In the genomic region with DNA sequence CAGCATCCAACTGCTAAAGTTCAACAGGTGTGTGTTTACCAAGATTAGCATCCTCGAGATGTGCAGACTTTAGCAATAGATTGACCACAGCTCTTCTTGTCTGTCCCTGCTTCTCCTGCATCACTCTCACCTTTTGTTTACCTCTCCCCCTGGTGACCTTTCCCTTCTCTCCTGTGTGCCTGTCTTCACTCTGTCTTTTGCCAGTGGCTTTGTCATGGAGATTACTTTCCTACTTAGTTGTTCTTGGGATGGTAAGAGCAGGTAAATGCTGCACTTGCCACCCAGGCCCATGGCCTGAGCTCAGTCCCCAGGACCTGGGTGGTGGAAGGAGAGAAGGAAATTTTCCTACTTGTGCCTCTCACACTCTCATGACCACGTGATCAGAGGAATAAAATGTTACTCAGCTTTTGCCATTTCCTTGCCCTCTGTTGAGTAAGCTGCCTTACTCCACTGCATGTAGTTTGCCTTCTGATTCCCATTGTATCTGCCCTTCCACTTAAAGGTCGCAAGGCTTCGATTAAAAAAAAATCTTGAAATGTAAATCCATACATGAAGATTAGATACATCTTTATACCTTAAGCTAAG, we compare ENCODE assay signal across 11 mouse cellular contexts. TPM values are rescaled to one million over a fixed set of nuclear protein-coding genes. Genes with fewer than 3 reads are reported as not detected.
DNase-seq lines count a peak whose midpoint lies in the region; ATAC-seq lines count a peak whose summit lies in the region.
"Had no signal": no experiment of that assay in that cellular context is flagged by ENCODE, and none has a peak within 500 bp of the region (broad histone marks: within the 10 kb centered on the region; RNA-seq: fewer than 3 reads in every experiment).

No protein-coding gene starts in this region.

- no peak overlapping the region for H3K9ac ChIP-seq in forebrain, embryonic 16.5 days (replicated peaks; ENCODE audit: low read depth, low read length)
- no peak overlapping the region for H3K9ac ChIP-seq in limb, embryonic 12.5 days (replicated peaks)
- H3K9ac ChIP-seq in stomach, embryonic 15.5 days, result no peak overlapping the region

- no peak overlapping the region; the same call in 1 of the 2 replicates for H3K4me2 ChIP-seq in forebrain, embryonic 16.5 days (ENCODE audit: low read length)
- peak overlapping the region; percentile 70 for H3K4me2 ChIP-seq in limb, embryonic 12.5 days
- H3K4me2 ChIP-seq in stomach, embryonic 15.5 days, result 0 out of 2 replicates have a peak overlapping the region, but pooled peaks have one; percentile 65

- no peak for DNase-seq in forebrain, embryonic 10.5 days (ENCODE audit: extremely low spot score, low spot score)
- DNase-seq in thymus, postnatal 36 days, result no peak
- DNase-seq: adrenal gland, postnatal 10 days; thymus, adult 18-20 months had no signal

- WGBS in forebrain, embryonic 10.5 days, result 74% methylated on average over 4 of the region's 4 CpGs
- 83% methylated on average over 4 of the region's 4 CpGs for WGBS in forebrain, embryonic 16.5 days
- 79% methylated on average over 4 of the region's 4 CpGs for WGBS in limb, embryonic 12.5 days
- 64% methylated on average over 4 of the region's 4 CpGs for WGBS in stomach, embryonic 15.5 days

- peaks cover 21% of the 10 kb centered on the region for H3K4me1 ChIP-seq in forebrain, embryonic 10.5 days
- H3K4me1 ChIP-seq in forebrain, embryonic 16.5 days (replicated peaks; ENCODE audit: control insufficient read depth, insufficient read depth, low read length), result peaks cover 14% of the 10 kb centered on the region
- H3K4me1 ChIP-seq in megakaryocyte, embryonic 14.5 days, result peaks cover 44% of the 10 kb centered on the region
- peaks cover 17% of the 10 kb centered on the region for H3K4me1 ChIP-seq in limb, embryonic 12.5 days (replicated peaks)
- H3K4me1 ChIP-seq in stomach, embryonic 15.5 days, result peaks cover 7% of the 10 kb centered on the region

- H3K27me3 ChIP-seq in forebrain, embryonic 10.5 days (ENCODE audit: poor library complexity, severe bottlenecking), result no peaks in the 10 kb centered on the region
- no peaks in the 10 kb centered on the region for H3K27me3 ChIP-seq in forebrain, embryonic 16.5 days (replicated peaks; ENCODE audit: control insufficient read depth, insufficient read depth, low read length)
- no peaks in the 10 kb centered on the region for H3K27me3 ChIP-seq in megakaryocyte, embryonic 14.5 days (replicated peaks)
- no peaks in the 10 kb centered on the region for H3K27me3 ChIP-seq in limb, embryonic 12.5 days
- H3K27me3 ChIP-seq in stomach, embryonic 15.5 days (replicated peaks), result no peaks in the 10 kb centered on the region

- H3K27ac ChIP-seq in forebrain, embryonic 10.5 days, result no peak overlapping the region
- no peak overlapping the region for H3K27ac ChIP-seq in forebrain, embryonic 16.5 days (ENCODE audit: low read length)
- H3K27ac ChIP-seq in limb, embryonic 12.5 days, result no peak overlapping the region
- H3K27ac ChIP-seq in stomach, embryonic 15.5 days, result no peak overlapping the region
- H3K27ac ChIP-seq: left cerebral cortex, adult 2 months had no signal

- peak overlapping the region; percentile 84; the same call in 1 of the 2 replicates for H3K4me3 ChIP-seq in forebrain, embryonic 10.5 days
- no peak overlapping the region for H3K4me3 ChIP-seq in forebrain, embryonic 16.5 days (replicated peaks; ENCODE audit: low read length)
- H3K4me3 ChIP-seq in megakaryocyte, embryonic 14.5 days (replicated peaks), result peak overlapping the region; percentile 96
- H3K4me3 ChIP-seq in limb, embryonic 12.5 days (replicated peaks), result no peak overlapping the region
- no peak overlapping the region for H3K4me3 ChIP-seq in stomach, embryonic 15.5 days (replicated peaks)

- peaks cover 36% of the 10 kb centered on the region for H3K36me3 ChIP-seq in forebrain, embryonic 10.5 days (replicated peaks)
- no peaks in the 10 kb centered on the region for H3K36me3 ChIP-seq in forebrain, embryonic 16.5 days (ENCODE audit: control insufficient read depth, insufficient read depth)
- H3K36me3 ChIP-seq in megakaryocyte, embryonic 14.5 days (replicated peaks; ENCODE audit: low read length), result peaks cover 39% of the 10 kb centered on the region
- peaks cover 13% of the 10 kb centered on the region; the same call in 1 of the 2 replicates for H3K36me3 ChIP-seq in limb, embryonic 12.5 days
- no peaks in the 10 kb centered on the region for H3K36me3 ChIP-seq in stomach, embryonic 15.5 days

- no peaks in the 10 kb centered on the region for H3K9me3 ChIP-seq in forebrain, embryonic 10.5 days
- H3K9me3 ChIP-seq in forebrain, embryonic 16.5 days (ENCODE audit: control insufficient read depth, low read length), result no peaks in the 10 kb centered on the region
- H3K9me3 ChIP-seq in megakaryocyte, embryonic 14.5 days, result no peaks in the 10 kb centered on the region
- H3K9me3 ChIP-seq in limb, embryonic 12.5 days, result no peaks in the 10 kb centered on the region
- no peaks in the 10 kb centered on the region for H3K9me3 ChIP-seq in stomach, embryonic 15.5 days

- ATAC-seq in forebrain, embryonic 16.5 days, result no peak
- ATAC-seq in megakaryocyte, adult 5-6 weeks (ENCODE audit: poor library complexity, severe bottlenecking), result no peak
- ATAC-seq in limb, embryonic 12.5 days (ENCODE audit: insufficient number of reproducible peaks, insufficient read depth, low FRiP score, low TSS enrichment, low read depth), result no peak
- no peak for ATAC-seq in stomach, embryonic 15.5 days (ENCODE audit: insufficient read depth, low FRiP score, low read depth)
- no peak for ATAC-seq in frontal cortex, adult (ENCODE audit: low TSS enrichment)

RNA-seq across cellular contexts. Expression of a gene that starts 2.1 kb away (rescaled TPM):
- 54.3 and 55.6 TPM in 2 replicates for polyA plus RNA-seq in forebrain, embryonic 10.5 days (2016; fragmentation: Nextera tagmentation; extraction: Ambion mirVana)
- polyA plus RNA-seq in forebrain, embryonic 16.5 days (2015; fragmentation: Nextera tagmentation; extraction: Ambion mirVana), result 60.9 and 62.6 TPM in 2 replicates
- 3.9 TPM in 1 of 2 replicates, not detected in the other for polyA plus RNA-seq in megakaryocyte, embryonic 14.5 days (2012; ENCODE audit: insufficient read depth, low replicate concordance)
- total RNA-seq in megakaryocyte, adult 5-6 weeks (2015), result 32.1 and 37.5 TPM in 2 replicates
- total RNA-seq in megakaryocyte, adult 5-6 weeks (2017), result 7.5 and 12.2 TPM in 2 replicates
- 53.4 and 55.6 TPM in 2 replicates for polyA plus RNA-seq in limb, embryonic 12.5 days (2016; fragmentation: Nextera tagmentation; extraction: Ambion mirVana)
- 53.0 and 53.1 TPM in 2 replicates for polyA plus RNA-seq in stomach, embryonic 15.5 days (2015; fragmentation: Nextera tagmentation; extraction: Ambion mirVana)

RNA-seq across cellular contexts. Expression of a gene that starts 2.2 kb away (rescaled TPM):
- 21.2 and 23.7 TPM in 2 replicates for polyA plus RNA-seq in forebrain, embryonic 10.5 days (2016; fragmentation: Nextera tagmentation; extraction: Ambion mirVana)
- 28.8 and 29.0 TPM in 2 replicates for polyA plus RNA-seq in forebrain, embryonic 16.5 days (2015; fragmentation: Nextera tagmentation; extraction: Ambion mirVana)
- 1.0 and 1.5 TPM in 2 replicates for polyA plus RNA-seq in megakaryocyte, embryonic 14.5 days (2012; ENCODE audit: insufficient read depth, low replicate concordance)
- total RNA-seq in megakaryocyte, adult 5-6 weeks (2015), result 4.3 and 6.5 TPM in 2 replicates
- total RNA-seq in megakaryocyte, adult 5-6 weeks (2017), result 9.3 and 14.6 TPM in 2 replicates
- polyA plus RNA-seq in limb, embryonic 12.5 days (2016; fragmentation: Nextera tagmentation; extraction: Ambion mirVana), result 18.7 and 20.8 TPM in 2 replicates
- polyA plus RNA-seq in stomach, embryonic 15.5 days (2015; fragmentation: Nextera tagmentation; extraction: Ambion mirVana), result 10.6 and 12.0 TPM in 2 replicates

Comparison
In these comparisons a context has a peak if more than half of its experiments do, and no peak if none do; other contexts are left out.
1. H3K4me3 ChIP-seq: peak in forebrain, embryonic 10.5 days (single experiment) and megakaryocyte, embryonic 14.5 days (single experiment); none in forebrain, embryonic 16.5 days (single experiment), limb, embryonic 12.5 days (single experiment) and stomach, embryonic 15.5 days (single experiment).
2. RNA of a gene that starts 2.1 kb away (polyA plus RNA-seq): 60.9 to 62.6 TPM in forebrain, embryonic 16.5 days, 53.4 to 55.6 TPM in limb, embryonic 12.5 days, 54.3 to 55.6 TPM in forebrain, embryonic 10.5 days and 53.0 to 53.1 TPM in stomach, embryonic 15.5 days; 3.9 TPM in megakaryocyte, embryonic 14.5 days; every median in the first group is over 10 times any median in the second.